Mouse (Mus musculus) adrenal gland, adult (tissue): ENCODE measurements at regions not wholly inside any gene's neighbourhood (a gene's known extent, or its start where the extent isn't known, plus 50 kb on each side); places are given as distances from the start of the nearest gene placed in this dataset.

Experiments used
- DNase-seq, 2 experiments: peaks; one replicate each; pipeline ENCODE4 v3.0.0; 2022 to 2023; ENCODE audit warnings: low spot score in 1 of 2; ENCODE audit not compliant: inconsistent age in 2 of 2

- DNase-seq, result no peak
These were observed 472.7 kb upstream of the Nr2f2 start for GRCm38 (mm10) chr7:70839190-70839589.

- no peak for DNase-seq
These were observed 468.4 kb upstream of the Nr2f2 start for GRCm38 (mm10) chr7:70834787-70835461.

GRCm38 (mm10) chr7:70828486-70829195, 462.1 kb upstream of the Nr2f2 start:
- DNase-seq, result no peak

GRCm38 (mm10) chr7:70826074-70826473, 459.5 kb upstream of the Nr2f2 start:
- DNase-seq, result peak; percentile 10 to 40

GRCm38 (mm10) chr7:70823020-70823419, 456.5 kb upstream of the Nr2f2 start:
- DNase-seq, result peak; percentile 12 to 39

GRCm38 (mm10) chr7:70822310-70822821, 455.8 kb upstream of the Nr2f2 start:
- DNase-seq, result peak; percentile 48 to 80

GRCm38 (mm10) chr7:70821861-70822260, 455.3 kb upstream of the Nr2f2 start:
- DNase-seq, result no peak

- no peak for DNase-seq
These were observed 450.9 kb upstream of the Nr2f2 start for GRCm38 (mm10) chr7:70817347-70817913.

- DNase-seq, result no peak
These were observed 447.9 kb upstream of the Nr2f2 start for GRCm38 (mm10) chr7:70814391-70814790.

- no peak for DNase-seq
These were observed 446.6 kb upstream of the Nr2f2 start for GRCm38 (mm10) chr7:70813101-70813500.

- DNase-seq, result no peak
These were observed 444.0 kb upstream of the Nr2f2 start for GRCm38 (mm10) chr7:70810411-70811090.

GRCm38 (mm10) chr7:70804281-70804680, 437.7 kb upstream of the Nr2f2 start:
- DNase-seq, result no peak

GRCm38 (mm10) chr7:70799976-70800375, 433.4 kb upstream of the Nr2f2 start:
- no peak for DNase-seq

GRCm38 (mm10) chr7:70799031-70799766, 432.7 kb upstream of the Nr2f2 start:
- DNase-seq, result peak in 1 of 2 experiments; percentile 29

GRCm38 (mm10) chr7:70796038-70796760, 429.7 kb upstream of the Nr2f2 start:
- DNase-seq, result peak in 1 of 2 experiments; percentile 7

GRCm38 (mm10) chr7:70788902-70789796, 422.6 kb upstream of the Nr2f2 start:
- no peak for DNase-seq

GRCm38 (mm10) chr7:70787966-70788365, 421.4 kb upstream of the Nr2f2 start:
- peak in 1 of 2 experiments; percentile 32 for DNase-seq

- DNase-seq, result no peak
These were observed 414.3 kb upstream of the Nr2f2 start for GRCm38 (mm10) chr7:70780742-70781332.

GRCm38 (mm10) chr7:70777763-70778162, 411.2 kb upstream of the Nr2f2 start:
- DNase-seq, result no peak
